Comparison of ENCODE assay signal across 16 mouse cellular contexts in the genomic region with DNA sequence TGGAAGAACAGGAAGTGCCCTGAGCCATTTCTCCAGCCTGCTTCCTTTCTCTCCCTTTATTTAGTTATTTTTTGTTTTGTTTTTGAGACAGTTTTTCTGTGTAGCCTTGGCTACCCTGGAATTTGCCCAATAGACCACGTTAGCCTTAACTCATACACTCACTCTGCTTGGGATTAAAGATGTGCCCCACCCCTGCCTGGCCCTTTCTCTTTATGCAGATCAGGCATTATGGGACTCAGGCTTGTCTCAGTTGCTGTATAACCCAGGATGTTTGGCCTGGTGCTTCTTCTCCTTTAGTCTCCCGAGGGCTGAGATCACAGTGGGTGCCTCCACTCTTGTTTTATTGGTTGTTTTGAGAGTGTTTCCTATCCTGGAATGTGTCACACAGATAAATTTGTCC. TPM values are rescaled to one million over a fixed set of nuclear protein-coding genes. Genes with fewer than 3 reads are reported as not detected.
DNase-seq lines count a peak whose midpoint lies in the region; ATAC-seq lines count a peak whose summit lies in the region.
"Had no signal": no experiment of that assay in that cellular context is flagged by ENCODE, and none has a peak within 500 bp of the region (broad histone marks: within the 10 kb centered on the region; RNA-seq: fewer than 3 reads in every experiment).

No protein-coding gene starts in this region.

- peaks cover 25% of the 10 kb centered on the region for H3K4me1 ChIP-seq in heart, embryonic 12.5 days (replicated peaks)
- peaks cover 35% of the 10 kb centered on the region for H3K4me1 ChIP-seq in midbrain, embryonic 10.5 days
- H3K4me1 ChIP-seq in midbrain, embryonic 13.5 days (replicated peaks): peaks cover 8% of the 10 kb centered on the region; the same call in 1 of the 2 replicates
- peaks cover 9% of the 10 kb centered on the region; the same call in 1 of the 2 replicates for H3K4me1 ChIP-seq in intestine, embryonic 14.5 days (replicated peaks; ENCODE audit: control insufficient read depth, insufficient read depth, low read length)
- peaks cover 10% of the 10 kb centered on the region; the same call in 1 of the 2 replicates for H3K4me1 ChIP-seq in stomach, embryonic 16.5 days (ENCODE audit: control insufficient read depth, insufficient read depth, low read length)
- H3K4me1 ChIP-seq: forebrain, embryonic 15.5 days; hindbrain, embryonic 13.5 days; neural tube, embryonic 13.5 days had no signal

- H3K36me3 ChIP-seq in heart, embryonic 12.5 days: no peaks in the 10 kb centered on the region
- H3K36me3 ChIP-seq in midbrain, embryonic 10.5 days: no peaks in the 10 kb centered on the region
- H3K36me3 ChIP-seq in midbrain, embryonic 13.5 days: no peaks in the 10 kb centered on the region
- H3K36me3 ChIP-seq in intestine, embryonic 14.5 days (ENCODE audit: control insufficient read depth, insufficient read depth, low read length): no peaks in the 10 kb centered on the region
- no peaks in the 10 kb centered on the region for H3K36me3 ChIP-seq in stomach, embryonic 16.5 days (ENCODE audit: control insufficient read depth, insufficient read depth, low read length)
- H3K36me3 ChIP-seq: forebrain, embryonic 15.5 days; hindbrain, embryonic 13.5 days; neural tube, embryonic 13.5 days had no signal

- no peak for ATAC-seq in heart, embryonic 12.5 days (ENCODE audit: insufficient number of reproducible peaks, low FRiP score)
- no peak for ATAC-seq in midbrain, embryonic 13.5 days
- no peak for ATAC-seq in intestine, embryonic 14.5 days (replicated peaks; ENCODE audit: low FRiP score, low TSS enrichment, low read depth)
- ATAC-seq in stomach, embryonic 16.5 days (ENCODE audit: insufficient read depth, low FRiP score): no peak
- ATAC-seq: forebrain, embryonic 15.5 days had no signal

- H3K9me3 ChIP-seq in heart, embryonic 12.5 days (replicated peaks): no peaks in the 10 kb centered on the region
- no peaks in the 10 kb centered on the region for H3K9me3 ChIP-seq in midbrain, embryonic 10.5 days (replicated peaks)
- no peaks in the 10 kb centered on the region for H3K9me3 ChIP-seq in midbrain, embryonic 13.5 days
- H3K9me3 ChIP-seq in intestine, embryonic 14.5 days (ENCODE audit: control insufficient read depth, low read length): no peaks in the 10 kb centered on the region
- H3K9me3 ChIP-seq in stomach, embryonic 16.5 days (replicated peaks; ENCODE audit: control insufficient read depth, low read length): no peaks in the 10 kb centered on the region
- H3K9me3 ChIP-seq: forebrain, embryonic 15.5 days; hindbrain, embryonic 13.5 days; neural tube, embryonic 13.5 days had no signal

- H3K4me2 ChIP-seq in heart, embryonic 12.5 days: no peak overlapping the region
- H3K4me2 ChIP-seq in midbrain, embryonic 13.5 days (replicated peaks): no peak overlapping the region
- no peak overlapping the region for H3K4me2 ChIP-seq in intestine, embryonic 14.5 days (ENCODE audit: low read length)
- no peak overlapping the region for H3K4me2 ChIP-seq in stomach, embryonic 16.5 days (ENCODE audit: low read depth, low read length)
- H3K4me2 ChIP-seq: forebrain, embryonic 15.5 days; hindbrain, embryonic 13.5 days; neural tube, embryonic 13.5 days had no signal

- no peak for DNase-seq in heart, postnatal 14 days
- no peak for DNase-seq in midbrain, embryonic 10.5 days (ENCODE audit: low spot score)
- DNase-seq in intestine, embryonic 14.5 days (ENCODE audit: low spot score): no peak
- no peak for DNase-seq in cerebellum, postnatal 10 days
- DNase-seq in gastrocnemius, postnatal 25 days: no peak
- DNase-seq: cerebellum, adult 11-12 months; gastrocnemius, postnatal 10 days; kidney, adult 9 months; lung, postnatal 4 days; thymus, adult 18-20 months had no signal

- H3K9ac ChIP-seq in heart, embryonic 12.5 days: no peak overlapping the region
- H3K9ac ChIP-seq in midbrain, embryonic 13.5 days (replicated peaks): no peak overlapping the region
- no peak overlapping the region for H3K9ac ChIP-seq in intestine, embryonic 14.5 days (ENCODE audit: low read length)
- H3K9ac ChIP-seq in stomach, embryonic 16.5 days (ENCODE audit: low read length): no peak overlapping the region
- H3K9ac ChIP-seq: forebrain, embryonic 15.5 days; hindbrain, embryonic 13.5 days; neural tube, embryonic 13.5 days had no signal

- WGBS in heart, embryonic 12.5 days: 28% methylated on average over 2 of the region's 2 CpGs
- WGBS in midbrain, embryonic 10.5 days: 30% methylated on average over 2 of the region's 2 CpGs
- 21% methylated on average over 2 of the region's 2 CpGs for WGBS in midbrain, embryonic 13.5 days
- 38% methylated on average over 2 of the region's 2 CpGs for WGBS in intestine, embryonic 14.5 days
- 51% methylated on average over 2 of the region's 2 CpGs for WGBS in stomach, embryonic 16.5 days

- H3K27ac ChIP-seq in heart, embryonic 12.5 days (ENCODE audit: poor library complexity, severe bottlenecking): peak overlapping the region; percentile 68; the same call in 1 of the 2 replicates
- 0 out of 2 replicates have a peak overlapping the region, but pooled peaks have one; percentile 2 for H3K27ac ChIP-seq in midbrain, embryonic 10.5 days (replicated peaks)
- no peak overlapping the region for H3K27ac ChIP-seq in midbrain, embryonic 13.5 days
- peak overlapping the region; percentile 5; the same call in 1 of the 2 replicates for H3K27ac ChIP-seq in intestine, embryonic 14.5 days (ENCODE audit: low read depth)
- peak overlapping the region; percentile 41; the same call in 1 of the 2 replicates for H3K27ac ChIP-seq in stomach, embryonic 16.5 days (ENCODE audit: low read length)
- H3K27ac ChIP-seq: forebrain, embryonic 15.5 days; hindbrain, embryonic 13.5 days; neural tube, embryonic 13.5 days had no signal

- no peaks in the 10 kb centered on the region for H3K27me3 ChIP-seq in heart, embryonic 12.5 days (replicated peaks)
- peaks cover 61% of the 10 kb centered on the region for H3K27me3 ChIP-seq in midbrain, embryonic 10.5 days (ENCODE audit: low read depth, poor library complexity, severe bottlenecking)
- H3K27me3 ChIP-seq in midbrain, embryonic 13.5 days: peaks cover 8% of the 10 kb centered on the region; the same call in 1 of the 2 replicates
- no peaks in the 10 kb centered on the region for H3K27me3 ChIP-seq in intestine, embryonic 14.5 days (replicated peaks; ENCODE audit: control insufficient read depth, insufficient read depth, low read length)
- H3K27me3 ChIP-seq in stomach, embryonic 16.5 days (ENCODE audit: control insufficient read depth, insufficient read depth, low read length): no peaks in the 10 kb centered on the region
- H3K27me3 ChIP-seq: forebrain, embryonic 15.5 days; hindbrain, embryonic 13.5 days; neural tube, embryonic 13.5 days had no signal

- intact Hi-C loops in heart, postnatal 14 days (cut with DNase I): no loop called here

- H3K4me3 ChIP-seq in heart, embryonic 12.5 days: no peak overlapping the region
- no peak overlapping the region for H3K4me3 ChIP-seq in midbrain, embryonic 10.5 days
- H3K4me3 ChIP-seq in midbrain, embryonic 13.5 days (replicated peaks): no peak overlapping the region
- no peak overlapping the region for H3K4me3 ChIP-seq in intestine, embryonic 14.5 days (ENCODE audit: low read depth, low read length)
- H3K4me3 ChIP-seq in stomach, embryonic 16.5 days (replicated peaks; ENCODE audit: low read length): no peak overlapping the region
- H3K4me3 ChIP-seq: forebrain, embryonic 15.5 days; hindbrain, embryonic 13.5 days; neural tube, embryonic 13.5 days had no signal

RNA-seq across cellular contexts. Expression of a gene that starts 13.4 kb away (rescaled TPM):
- 6.9 and 7.3 TPM in 2 replicates for polyA plus RNA-seq in heart, embryonic 12.5 days (2016; fragmentation: Nextera tagmentation; extraction: Ambion mirVana)
- total RNA-seq in heart, postnatal 14 days (2021): 10 to 100 TPM; 47.5 to 52.3 TPM
- polyA plus RNA-seq in midbrain, embryonic 10.5 days (2016; fragmentation: Nextera tagmentation; extraction: Ambion mirVana): 7.9 and 8.9 TPM in 2 replicates
- 5.6 TPM in 2 replicates for polyA plus RNA-seq in midbrain, embryonic 13.5 days (2015; fragmentation: Nextera tagmentation; extraction: Ambion mirVana)
- polyA plus RNA-seq in intestine, embryonic 14.5 days (2014; fragmentation: Nextera tagmentation; extraction: Ambion mirVana): 14.4 and 15.8 TPM in 2 replicates
- polyA plus RNA-seq in stomach, embryonic 16.5 days (2015; fragmentation: Nextera tagmentation; extraction: Ambion mirVana): 9.5 and 10.3 TPM in 2 replicates
- total RNA-seq in gastrocnemius, postnatal 25 days (2021): 10 to 100 TPM; 15.9 to 20.9 TPM

RNA-seq across cellular contexts. Expression of a gene that starts 25.5 kb away (rescaled TPM):
- 0.34 and 0.58 TPM in 2 replicates for polyA plus RNA-seq in heart, embryonic 12.5 days (2016; fragmentation: Nextera tagmentation; extraction: Ambion mirVana)
- not detected for total RNA-seq in heart, postnatal 14 days (2021)
- polyA plus RNA-seq in midbrain, embryonic 10.5 days (2016; fragmentation: Nextera tagmentation; extraction: Ambion mirVana): 0.59 and 0.66 TPM in 2 replicates
- polyA plus RNA-seq in midbrain, embryonic 13.5 days (2015; fragmentation: Nextera tagmentation; extraction: Ambion mirVana): 0.14 and 0.28 TPM in 2 replicates
- 1.2 and 1.3 TPM in 2 replicates for polyA plus RNA-seq in intestine, embryonic 14.5 days (2014; fragmentation: Nextera tagmentation; extraction: Ambion mirVana)
- 1.3 TPM in 2 replicates for polyA plus RNA-seq in stomach, embryonic 16.5 days (2015; fragmentation: Nextera tagmentation; extraction: Ambion mirVana)
- not detected for total RNA-seq in gastrocnemius, postnatal 25 days (2021)

RNA-seq across cellular contexts. Expression of a gene that starts 41.9 kb away (rescaled TPM):
- polyA plus RNA-seq in heart, embryonic 12.5 days (2016; fragmentation: Nextera tagmentation; extraction: Ambion mirVana): 53.8 and 55.8 TPM in 2 replicates
- 10 to 100 TPM in 1 of 2 experiments, 1 to 10 TPM in 1; 9.5 to 15.2 TPM for total RNA-seq in heart, postnatal 14 days (2021)
- polyA plus RNA-seq in midbrain, embryonic 10.5 days (2016; fragmentation: Nextera tagmentation; extraction: Ambion mirVana): 115 and 128 TPM in 2 replicates
- polyA plus RNA-seq in midbrain, embryonic 13.5 days (2015; fragmentation: Nextera tagmentation; extraction: Ambion mirVana): 41.4 and 44.1 TPM in 2 replicates
- polyA plus RNA-seq in intestine, embryonic 14.5 days (2014; fragmentation: Nextera tagmentation; extraction: Ambion mirVana): 64.1 and 71.2 TPM in 2 replicates
- polyA plus RNA-seq in stomach, embryonic 16.5 days (2015; fragmentation: Nextera tagmentation; extraction: Ambion mirVana): 55.4 and 57.0 TPM in 2 replicates
- 1 to 10 TPM; 6.0 to 7.5 TPM for total RNA-seq in gastrocnemius, postnatal 25 days (2021)

RNA-seq across cellular contexts. Expression of a gene that starts 52.6 kb away (rescaled TPM):
- polyA plus RNA-seq in heart, embryonic 12.5 days (2016; fragmentation: Nextera tagmentation; extraction: Ambion mirVana): 0.38 and 0.71 TPM in 2 replicates
- total RNA-seq in heart, postnatal 14 days (2021): 1 to 10 TPM in 1 of 2 experiments, under 1 TPM in 1; 0.66 to 1.0 TPM
- 0.10 and 0.50 TPM in 2 replicates for polyA plus RNA-seq in midbrain, embryonic 10.5 days (2016; fragmentation: Nextera tagmentation; extraction: Ambion mirVana)
- 0.30 and 0.74 TPM in 2 replicates for polyA plus RNA-seq in midbrain, embryonic 13.5 days (2015; fragmentation: Nextera tagmentation; extraction: Ambion mirVana)
- 0.81 and 0.97 TPM in 2 replicates for polyA plus RNA-seq in intestine, embryonic 14.5 days (2014; fragmentation: Nextera tagmentation; extraction: Ambion mirVana)
- 0.68 and 2.5 TPM in 2 replicates for polyA plus RNA-seq in stomach, embryonic 16.5 days (2015; fragmentation: Nextera tagmentation; extraction: Ambion mirVana)
- total RNA-seq in gastrocnemius, postnatal 25 days (2021): 1 to 10 TPM; 2.8 to 6.3 TPM
